Mouse (Mus musculus): ENCODE data around the gene Gm20388.

DNA sequence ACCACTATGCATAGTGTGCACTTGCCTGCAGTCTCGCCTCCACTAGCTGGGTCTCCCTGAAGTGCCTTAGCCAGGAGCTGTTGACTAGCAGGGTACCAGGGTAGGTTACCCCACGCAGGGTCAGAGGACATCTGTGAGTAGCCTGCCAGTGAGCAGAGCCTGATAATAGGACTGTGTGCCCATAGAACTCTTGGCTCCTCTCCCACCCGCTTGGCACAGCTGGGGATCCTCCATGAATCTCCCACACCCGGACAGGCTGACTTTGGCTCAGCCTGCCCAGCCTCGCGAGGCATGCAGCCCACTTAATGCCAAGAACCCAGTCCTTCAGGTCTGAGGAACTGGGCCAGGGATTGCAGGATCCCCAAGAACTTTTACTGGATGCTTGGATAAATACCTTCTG lies 2780.4 kb downstream of the Gm20388 start:
- TF ChIP-seq CTCF (conservative IDR thresholded peaks at IDR 0.05; ENCODE audit: insufficient read depth, insufficient read length, low read depth, low read length) = no peak
- no peak for TF ChIP-seq POLR2A (IDR thresholded peaks at IDR 0.05; ENCODE audit: low read depth, low read length)

Data from kidney, adult 2 months (tissue).